Mouse (Mus musculus): ENCODE measurements around the gene Eda.

The Eda gene

DNA sequence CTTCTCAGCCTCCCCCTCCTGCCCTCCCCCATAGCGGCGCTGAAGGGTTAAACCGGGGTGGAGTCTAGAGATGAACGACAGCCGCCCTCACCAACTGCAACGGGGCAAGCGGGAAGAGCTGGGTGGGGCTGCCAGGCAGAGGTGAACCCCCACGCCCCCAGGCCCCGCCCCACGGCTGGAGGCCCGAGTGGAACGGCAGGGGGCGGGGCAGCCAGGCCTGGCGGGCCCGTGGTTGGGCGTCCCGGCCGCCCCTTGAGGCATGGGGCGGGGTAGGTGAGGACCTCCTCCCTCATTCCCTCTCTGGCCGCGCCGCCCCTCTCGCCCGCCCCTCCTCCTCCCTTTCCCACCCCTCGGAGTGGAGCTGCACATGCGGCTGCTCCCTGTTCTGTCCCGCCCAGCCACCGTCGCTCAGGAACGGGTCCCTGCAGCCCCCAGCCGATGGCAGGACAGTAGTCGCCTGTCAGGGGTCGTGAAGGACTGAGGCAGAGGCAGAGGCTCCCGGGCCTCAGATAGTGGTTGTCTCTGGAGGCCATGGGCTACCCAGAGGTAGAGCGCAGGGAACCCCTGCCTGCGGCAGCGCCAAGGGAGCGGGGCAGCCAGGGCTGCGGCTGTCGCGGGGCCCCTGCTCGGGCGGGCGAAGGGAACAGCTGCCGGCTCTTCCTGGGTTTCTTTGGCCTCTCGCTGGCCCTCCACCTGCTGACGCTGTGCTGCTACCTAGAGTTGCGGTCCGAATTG is at the start of gene Eda:
TSS of gene Eda (plus strand) at position 357 of the 735 bp plus-strand sequence.
- DNase-seq, result peak; percentile 27

DNA sequence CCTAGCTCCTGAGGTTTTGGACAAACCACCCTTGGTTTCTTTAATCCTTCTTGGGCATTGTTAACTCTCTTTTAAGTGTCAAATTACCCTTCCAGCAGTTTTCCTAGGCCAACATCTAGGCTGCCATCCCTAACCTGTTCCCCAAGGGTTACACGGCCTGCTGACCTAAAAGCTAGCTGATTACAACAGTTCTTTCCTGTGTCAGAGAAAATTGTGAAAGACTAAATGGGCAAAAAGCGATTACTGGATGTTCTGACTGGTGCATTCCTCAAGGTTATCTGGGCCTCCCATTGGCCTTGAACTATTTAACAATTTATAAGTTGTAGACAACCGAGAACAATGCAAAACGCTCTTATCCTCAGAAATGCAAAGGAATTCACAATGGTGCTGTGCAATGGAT is 14.4 kb upstream of the Eda start:
- no peak for DNase-seq

DNA sequence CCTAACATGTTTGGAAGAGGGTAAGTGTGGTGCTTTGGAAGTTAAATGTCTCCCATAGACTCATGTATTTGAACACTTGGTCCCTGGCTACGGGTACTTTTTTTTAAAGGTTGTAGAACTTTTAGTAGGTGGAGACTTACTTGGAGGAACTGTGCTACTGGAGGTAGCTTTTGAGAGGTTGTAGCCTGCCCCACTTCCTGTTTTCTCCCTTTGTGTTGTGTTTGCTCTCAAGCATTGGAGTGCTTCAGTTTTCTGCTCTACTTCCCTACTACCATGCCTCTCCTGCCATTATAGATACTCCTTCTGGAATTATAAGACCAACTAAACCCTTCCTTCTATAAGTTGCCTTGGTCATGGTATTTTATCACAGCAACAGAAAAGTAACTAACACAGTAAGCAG is 5.3 kb upstream of the Eda start:
- no peak for DNase-seq

DNA sequence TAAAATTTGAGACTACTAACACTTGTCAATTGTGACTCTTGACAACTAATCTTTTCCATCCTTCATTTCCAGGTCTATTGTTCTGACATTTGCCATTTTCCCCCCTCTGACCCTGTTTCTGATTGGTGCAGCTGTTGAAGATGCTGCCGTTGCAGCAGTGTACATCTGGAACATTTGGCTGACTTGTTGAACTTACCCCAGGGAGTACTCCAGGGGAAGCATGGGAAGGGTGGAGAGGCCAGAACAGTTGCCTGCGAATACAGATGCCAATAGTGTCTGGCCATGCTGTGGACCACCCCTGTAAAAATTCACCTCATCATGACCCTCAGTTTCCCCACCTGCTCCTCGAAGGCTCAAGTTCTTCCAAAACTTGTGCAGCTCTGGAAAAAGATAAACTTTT is 1.0 kb upstream of the Eda start:
- DNase-seq, result no peak

DNA sequence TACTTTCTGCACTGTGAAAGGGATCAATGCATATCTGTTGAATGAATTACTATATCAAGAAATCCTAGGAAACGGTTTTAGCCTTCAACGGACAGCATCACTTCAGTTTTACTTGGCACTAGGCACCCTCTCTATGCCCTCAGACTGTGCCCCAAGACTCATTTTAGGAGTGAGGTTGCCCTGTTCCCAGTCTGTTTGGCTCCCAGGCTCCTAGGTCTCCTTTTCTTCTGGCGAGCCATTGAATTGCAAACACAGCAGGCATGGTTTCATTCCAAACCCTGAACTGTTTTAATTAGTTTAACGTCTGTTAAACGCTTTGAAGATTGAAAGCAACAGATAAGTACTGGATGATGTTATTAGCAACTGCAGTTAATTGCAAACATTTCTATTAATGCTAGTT is 603 bp upstream of the Eda start:
- no peak for DNase-seq

DNA sequence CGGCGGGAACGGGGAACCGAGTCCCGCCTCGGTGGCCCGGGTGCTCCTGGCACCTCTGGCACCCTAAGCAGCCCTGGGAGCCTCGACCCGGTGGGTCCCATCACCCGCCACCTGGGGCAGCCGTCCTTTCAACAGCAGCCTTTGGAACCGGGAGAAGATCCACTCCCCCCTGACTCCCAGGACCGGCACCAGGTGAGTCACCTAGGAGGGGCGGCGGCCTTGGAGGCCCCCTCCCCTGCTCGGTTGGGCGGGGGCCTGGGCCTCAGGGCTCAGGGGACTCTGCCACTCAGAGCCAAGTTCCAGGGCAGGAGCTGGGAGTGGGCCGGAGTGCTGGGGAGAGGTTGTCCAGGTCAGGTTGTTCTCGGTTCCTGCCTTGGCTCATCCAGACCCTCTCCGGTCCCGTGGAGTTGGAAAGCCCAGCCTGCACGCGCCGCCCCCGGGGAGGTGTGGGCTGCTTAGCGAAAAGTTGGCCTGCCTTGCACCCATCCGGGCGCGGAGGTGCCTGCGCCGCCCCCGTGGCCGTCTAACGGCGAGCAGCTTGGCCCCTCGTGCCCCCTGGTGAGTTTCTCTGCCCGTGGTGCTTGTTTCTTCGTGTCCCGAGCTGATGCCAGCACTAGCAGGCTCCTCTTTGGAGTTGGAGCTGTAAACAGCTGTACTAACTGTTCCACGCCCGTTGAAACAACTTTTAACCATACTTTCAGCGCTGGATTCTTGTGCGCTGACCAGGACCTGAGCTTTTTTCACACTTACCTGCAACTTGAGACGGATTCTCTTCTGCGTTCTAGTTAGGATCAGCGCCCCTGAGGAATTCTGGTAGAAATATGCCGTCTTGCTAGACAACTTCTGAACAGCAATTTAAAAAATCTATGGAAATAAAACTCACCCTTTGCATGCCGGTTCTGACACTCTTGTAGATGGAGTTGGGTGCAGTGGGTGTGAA is 849 bp downstream of the Eda start:
- DNase-seq, result no peak

DNA sequence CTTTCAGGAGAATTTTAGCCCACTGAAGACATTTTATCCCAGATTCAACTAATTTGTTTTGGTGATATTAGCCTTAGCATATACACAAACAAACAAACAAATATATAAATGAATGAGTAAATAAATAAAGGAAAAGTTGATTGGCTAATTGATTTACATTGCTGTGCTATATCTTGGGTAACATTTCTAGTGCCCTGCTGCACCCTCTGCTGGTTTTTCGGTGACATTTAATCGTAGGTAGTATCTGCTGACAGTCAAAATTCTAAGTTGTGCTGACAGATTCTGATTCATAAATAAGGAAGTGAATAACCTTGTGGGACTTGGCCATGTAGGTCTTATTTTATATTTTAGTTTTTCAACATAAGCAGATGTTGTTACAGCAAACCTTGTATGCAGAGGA is 2.9 kb downstream of the Eda start:
- DNase-seq, result no peak

DNA sequence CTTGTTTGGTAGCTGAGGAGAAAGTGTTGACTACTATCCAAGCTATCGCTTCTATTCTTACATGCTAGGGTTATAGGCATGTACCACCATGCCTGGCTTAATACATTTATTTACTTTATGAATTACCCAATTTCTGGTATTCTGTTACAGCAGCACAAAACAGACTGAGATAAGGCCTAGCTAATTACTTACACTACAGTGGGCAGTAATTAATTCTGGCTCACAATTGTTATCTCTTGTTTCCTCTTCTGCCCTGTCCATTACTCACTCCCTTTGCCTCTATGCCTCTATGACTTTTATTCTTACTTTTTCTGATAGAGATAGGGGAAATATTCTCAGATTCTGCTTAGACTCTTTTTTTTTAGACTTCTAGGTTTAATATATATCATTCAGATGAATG is 18.0 kb downstream of the Eda start:
- no peak for DNase-seq

DNA sequence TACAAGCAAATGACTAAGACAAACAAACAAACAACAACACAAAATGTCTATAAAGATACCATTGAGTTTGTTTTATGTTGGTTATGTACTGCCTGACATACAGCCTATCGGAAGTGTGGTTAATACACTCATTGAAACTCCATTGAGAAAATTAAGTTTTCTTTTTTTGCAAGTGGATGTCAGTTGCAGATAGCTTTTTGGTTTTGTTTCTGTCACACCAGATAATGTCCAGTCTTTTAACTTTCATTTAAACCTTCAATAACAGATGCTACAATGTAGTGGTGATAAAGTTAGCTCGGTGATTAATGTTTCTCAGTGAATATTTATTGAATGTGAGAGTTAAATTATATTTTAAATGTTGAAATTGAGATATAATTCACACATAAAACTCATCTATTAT is 23.9 kb downstream of the Eda start:
- no peak for DNase-seq

DNA sequence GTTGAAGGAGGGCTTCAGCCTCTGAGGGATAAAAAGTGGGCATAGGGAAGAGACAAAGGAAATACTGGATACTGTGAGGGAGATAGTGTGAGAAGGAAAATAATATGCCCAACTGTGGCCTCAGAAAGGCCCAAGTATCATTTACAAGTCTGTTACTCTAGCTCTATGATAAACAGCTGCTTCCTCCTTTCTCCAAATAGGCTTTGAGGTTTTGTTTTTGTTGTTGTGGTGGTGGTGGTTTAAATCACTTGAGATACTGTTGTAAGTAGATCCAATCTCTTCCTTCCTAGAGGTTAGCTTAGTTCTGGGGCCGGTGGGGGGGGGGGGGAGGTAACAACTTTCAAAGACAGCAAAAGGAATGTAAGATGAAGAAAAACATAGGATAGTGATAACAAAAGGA is 143.0 kb downstream of the Eda start:
- no peak for DNase-seq

DNA sequence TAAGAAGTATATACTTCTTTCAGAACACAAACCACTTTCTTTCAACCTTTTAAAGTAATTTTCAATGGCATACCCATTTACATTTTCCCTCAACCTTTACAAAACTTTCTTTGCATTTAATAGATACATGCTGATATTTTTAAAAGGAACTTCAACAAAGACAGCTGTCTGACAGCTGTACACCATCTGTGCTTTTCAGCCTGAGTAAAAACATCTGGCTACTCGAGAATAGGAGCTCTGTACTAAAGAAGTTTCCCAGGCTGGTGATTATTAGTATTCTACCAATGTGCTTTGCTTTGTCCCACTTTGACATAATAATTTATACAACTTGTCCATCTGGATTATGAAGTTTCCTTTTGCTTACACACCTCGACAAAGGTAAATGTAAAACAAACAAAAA is 219.9 kb downstream of the Eda start:
- DNase-seq, result no peak

DNA sequence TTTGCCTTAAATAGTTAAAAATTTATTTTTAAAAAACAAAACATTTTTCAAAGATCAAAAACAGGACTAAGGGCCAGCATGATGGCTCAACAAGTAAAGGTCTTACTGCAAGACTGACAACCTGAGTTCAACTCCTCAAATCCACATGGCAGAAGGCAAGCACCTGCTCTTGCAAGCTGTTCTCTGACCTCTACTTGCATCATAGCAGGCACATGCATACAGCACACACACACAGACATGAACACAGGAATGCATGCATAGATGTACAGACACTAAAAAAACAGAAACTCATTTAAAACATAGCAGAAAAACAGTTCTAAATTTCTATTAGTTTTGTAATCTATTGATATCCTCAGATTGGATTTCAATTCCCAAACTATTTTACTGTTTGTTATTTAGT is 338.2 kb downstream of the Eda start:
- DNase-seq, result no peak

DNA sequence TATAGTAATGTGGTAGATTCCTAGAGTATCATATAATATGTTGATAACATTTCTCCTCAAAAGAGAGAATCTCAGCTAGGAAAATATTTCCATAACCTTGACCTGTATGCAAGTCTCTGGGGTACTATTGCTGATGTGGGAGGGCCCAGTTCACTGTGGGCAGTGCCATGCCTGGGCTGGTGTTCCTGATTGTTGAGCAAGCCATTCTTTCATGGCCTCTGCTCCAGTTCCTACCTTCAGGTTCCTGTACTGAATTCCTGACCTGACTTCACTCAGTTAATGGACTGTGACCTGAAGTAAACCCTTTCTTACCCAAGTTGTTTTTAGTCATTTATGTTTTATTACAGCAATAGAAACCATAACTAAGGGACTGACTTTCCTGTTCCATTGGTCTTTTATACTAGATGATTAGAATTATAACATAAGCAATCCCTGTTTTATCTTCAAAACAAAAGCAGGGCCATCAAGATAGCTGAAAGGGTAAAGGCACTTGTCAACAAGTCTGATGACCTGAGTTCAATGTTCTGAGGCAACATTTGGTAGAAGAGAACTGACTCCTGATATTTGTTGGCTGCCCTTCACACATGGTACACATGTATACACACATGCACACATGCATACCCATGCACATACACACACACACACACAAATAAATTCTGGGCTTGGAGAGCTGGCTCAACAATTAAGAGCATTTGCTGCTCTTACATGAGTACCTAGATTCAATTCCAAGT is 338.9 kb downstream of the Eda start:
- no peak for DNase-seq

DNA sequence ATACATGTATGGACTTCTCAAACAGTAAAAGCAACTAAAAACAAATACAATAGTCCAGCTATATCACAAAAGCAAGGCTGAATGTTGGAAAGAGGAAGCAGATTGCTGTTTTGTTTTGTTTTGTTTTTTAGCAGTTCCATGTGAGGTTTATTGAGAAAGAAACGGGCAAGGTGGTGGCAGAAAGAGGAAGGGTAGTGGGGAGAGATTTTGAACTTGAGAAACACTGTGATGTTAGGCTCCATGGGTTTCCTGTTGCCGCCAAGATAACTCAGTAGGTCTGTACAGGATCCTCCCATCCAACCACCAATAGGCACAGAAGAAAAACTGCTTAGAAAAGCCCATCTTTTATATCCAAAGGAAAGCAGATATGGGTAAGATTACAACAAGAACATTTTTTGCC is 365.3 kb downstream of the Eda start:
- DNase-seq, result no peak

DNA sequence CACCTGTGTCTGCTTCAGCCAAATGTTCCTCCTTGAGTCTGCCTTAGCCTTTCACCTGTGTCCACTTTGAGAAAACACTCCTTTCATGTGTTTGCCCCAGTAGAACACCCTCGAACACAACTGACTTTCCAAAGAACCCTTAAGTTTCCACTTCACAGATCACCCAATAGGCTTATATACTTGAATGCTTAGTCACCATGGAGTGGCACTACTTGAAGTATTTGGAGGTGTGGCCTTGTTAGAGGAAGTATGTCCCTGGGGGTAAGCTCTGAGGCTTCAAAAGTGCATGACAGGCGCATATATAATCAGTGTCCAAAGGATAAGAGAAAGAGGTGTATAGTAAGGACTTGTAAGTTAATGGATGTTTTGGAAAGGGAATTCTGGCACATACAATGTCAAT is 369.0 kb downstream of the Eda start:
- no peak for DNase-seq

DNA sequence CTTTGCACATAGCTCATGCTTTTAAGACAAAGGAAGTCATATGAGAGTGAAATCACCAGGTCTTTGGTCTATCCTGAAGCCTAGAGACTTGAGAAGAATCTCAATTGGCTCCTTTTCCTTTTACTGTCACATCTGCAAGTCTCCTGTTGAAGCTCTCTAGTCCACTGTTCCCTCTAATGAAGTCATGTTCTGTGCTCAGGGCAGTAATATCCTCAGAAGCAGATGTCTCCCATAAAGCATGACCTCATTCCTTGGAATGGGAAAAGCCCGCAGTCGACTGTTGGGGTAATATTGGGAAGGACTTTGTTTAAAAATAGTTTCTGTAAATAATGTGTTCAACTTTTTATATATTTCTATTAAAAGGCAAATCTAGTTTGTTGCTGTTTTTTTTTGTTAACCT is 381.6 kb downstream of the Eda start:
- no peak for DNase-seq

DNA sequence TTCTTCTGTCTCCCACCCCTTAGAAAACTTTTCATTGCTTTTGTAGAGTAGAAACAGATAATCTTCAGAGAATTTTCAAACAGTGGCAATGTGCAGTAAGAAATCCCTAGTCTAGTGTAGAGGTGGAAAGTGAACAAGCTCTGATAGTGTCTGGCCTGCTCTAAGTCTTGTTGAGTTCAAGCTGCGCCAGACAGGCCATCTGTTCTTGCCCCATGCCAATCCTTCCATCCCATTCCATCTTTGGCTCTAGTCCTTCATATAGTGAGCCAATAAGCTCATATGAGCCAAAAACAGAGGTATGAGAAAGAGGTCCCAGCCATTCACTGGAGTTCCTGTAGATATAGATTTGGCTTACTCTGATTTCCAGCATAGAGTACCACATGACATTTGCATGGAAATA is 414.5 kb downstream of the Eda start:
- DNase-seq, result peak; percentile 48

DNA sequence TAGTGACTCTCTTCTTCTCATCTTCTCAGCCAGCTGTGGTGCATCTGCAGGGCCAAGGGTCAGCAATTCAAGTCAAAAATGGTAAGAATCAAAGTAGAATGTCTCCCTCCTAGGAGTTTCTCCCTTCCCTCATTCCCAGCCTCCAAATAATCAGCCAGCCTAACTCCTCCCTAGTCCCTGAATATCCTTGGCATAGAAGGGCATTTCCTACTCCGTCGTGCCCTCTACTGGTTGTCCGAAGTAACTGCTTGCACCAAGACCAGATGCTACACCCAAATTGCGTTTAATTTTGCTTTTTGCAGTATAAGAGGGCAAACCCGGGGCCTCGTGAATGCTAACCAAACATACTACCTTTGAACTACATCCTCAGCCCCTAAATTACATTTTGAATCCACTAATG is 416.9 kb downstream of the Eda start:
- peak; percentile 8 for DNase-seq

DNA sequence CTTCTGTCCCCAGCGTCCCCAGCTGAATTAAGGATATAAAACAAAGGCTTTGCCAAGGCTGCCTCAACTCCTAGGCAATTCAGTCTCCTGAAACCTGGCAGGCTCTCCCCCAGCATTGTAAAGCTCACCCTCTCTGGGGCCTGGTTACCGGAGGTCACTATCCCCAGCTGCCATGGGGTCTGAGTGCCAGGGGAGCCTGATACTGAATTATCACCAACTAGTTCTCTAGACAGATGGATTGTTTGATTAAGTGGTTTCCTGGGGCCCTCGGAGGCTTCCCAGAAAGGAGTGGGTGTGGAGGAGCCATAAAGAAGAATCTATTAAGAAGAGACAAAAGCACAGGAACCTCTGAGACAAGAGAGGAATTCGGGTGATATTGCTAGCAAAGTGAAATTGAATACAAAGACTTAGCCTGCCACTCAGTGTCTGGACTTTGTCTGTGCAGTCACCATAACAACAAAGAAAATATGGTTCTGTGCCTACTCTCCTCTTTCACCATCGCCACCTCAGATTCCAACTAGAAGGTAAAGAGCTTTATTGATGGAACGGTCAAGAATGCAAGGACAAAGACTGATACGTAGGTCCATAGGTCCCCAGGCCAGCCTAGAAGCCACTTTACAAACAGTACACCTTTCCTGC is 418.9 kb downstream of the Eda start:
- no peak for DNase-seq

DNA sequence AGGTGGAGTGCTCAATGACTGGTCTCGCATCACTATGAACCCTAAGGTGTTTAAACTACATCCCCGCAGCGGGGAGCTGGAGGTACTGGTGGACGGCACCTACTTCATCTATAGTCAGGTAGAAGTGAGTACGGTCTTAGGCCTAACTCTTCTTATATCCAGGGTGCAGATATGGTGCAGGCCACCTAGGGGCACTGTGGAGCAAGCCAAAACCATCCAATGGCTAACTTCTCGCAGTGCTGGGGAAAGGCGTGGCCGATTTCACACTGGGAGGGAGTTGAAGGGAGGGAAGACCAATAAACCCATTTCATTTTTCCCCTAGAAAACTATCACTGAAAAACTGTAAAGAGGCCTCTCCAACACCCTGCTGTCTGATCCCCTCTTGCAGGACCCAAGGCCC is 419.6 kb downstream of the Eda start:
- no peak for DNase-seq

DNA sequence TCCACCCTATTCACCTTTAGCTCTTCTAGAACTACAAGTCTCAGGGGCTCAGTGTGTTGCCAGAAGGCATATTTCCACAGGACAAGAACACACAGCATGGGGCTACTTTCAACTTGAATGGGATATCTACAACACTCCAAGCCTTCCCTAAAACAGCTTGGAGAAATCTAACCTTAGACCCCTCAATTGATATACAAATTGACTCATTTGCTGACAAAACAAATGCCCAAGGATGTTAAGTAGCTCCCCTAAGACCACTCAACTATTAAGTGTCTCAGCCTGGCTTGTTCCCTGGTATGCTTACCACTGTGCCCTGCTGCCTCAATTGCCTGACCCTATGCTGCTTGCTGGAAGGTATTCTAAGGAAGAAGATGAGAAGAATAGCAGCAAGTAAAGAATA is 425.5 kb downstream of the Eda start:
- no peak for DNase-seq

DNA sequence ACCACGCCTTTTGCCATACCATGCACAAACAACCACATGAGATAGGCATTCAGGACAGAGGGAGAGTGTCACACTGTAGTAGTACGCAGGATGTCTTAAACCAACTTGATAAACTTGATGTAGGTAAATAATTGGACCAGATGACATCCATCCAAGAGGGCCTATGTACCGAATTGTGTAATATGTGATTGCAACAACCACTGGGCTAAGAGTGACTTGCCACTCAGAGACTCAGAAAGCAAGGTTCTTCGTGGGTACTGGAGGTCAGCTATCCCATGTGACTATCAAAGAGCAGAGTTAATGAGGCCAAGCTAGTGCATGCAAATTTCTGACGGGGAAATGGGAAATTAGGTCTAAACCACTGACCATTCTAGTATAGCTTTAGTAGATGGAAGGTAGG is 426.3 kb downstream of the Eda start:
- no peak for DNase-seq

DNA sequence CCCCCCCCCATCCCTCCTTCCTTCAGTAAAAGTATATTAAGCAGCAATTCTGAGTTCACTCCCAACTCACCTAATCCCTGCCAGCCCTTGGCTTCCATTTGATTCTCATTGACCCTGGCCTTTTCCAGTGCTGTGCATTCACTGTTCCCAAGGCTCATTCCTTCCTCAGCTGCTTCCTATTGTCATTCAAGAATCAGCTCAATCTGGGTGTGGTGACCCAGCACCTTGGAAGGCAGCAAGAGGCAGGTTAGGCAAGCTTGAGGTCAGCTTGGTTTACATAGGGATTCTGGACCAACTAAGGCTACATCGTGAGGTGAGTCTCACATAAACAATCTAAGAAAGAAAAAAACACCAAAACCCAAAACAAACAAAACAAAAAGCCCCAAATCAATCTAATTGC is 433.8 kb downstream of the Eda start:
- DNase-seq, result no peak

Data from cerebellum, adult 9-10 months (tissue).